Mouse (Mus musculus): ENCODE data around the gene Tmpo. TPM values are rescaled to one million over a fixed set of nuclear protein-coding genes. Genes with fewer than 3 reads are reported as not detected.
"Not testable (repeated sequence)": the region's sequence is repeated elsewhere in the genome, so short reads cannot be mapped to it uniquely, and the experiment has no call there.

Tmpo gene
- polyA plus RNA-seq, 1 experiment from 2014 or later: 128 TPM

DNA sequence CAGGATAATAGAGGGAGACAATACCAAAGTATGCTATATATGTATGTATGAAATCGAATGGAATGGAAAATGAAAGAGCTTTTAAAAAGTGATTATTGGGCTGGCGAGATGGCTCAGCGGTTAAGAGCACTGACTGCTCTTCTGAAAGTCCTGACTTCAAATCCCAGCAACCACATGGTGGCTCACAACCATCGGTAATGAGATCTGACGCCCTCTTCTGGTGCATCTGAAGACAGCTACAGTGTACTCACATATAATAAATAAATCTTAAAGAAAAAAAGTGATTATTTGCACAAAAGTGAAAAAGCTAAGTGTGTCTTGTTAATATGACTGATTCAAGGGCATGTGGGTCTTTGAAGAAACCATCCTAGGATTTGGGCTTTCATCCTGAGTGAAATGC is 3.8 kb upstream of the Tmpo start:
- not testable (repeated sequence) for H3K27ac ChIP-seq (replicated peaks); H3K36me3 ChIP-seq; H3K4me2 ChIP-seq; H3K9me3 ChIP-seq; H3K4me3 ChIP-seq; H3K9ac ChIP-seq; ATAC-seq (ENCODE audit: extremely low read depth, insufficient number of reproducible peaks, low FRiP score, low TSS enrichment); H3K27me3 ChIP-seq (replicated peaks)
- peaks cover 34% of the 10 kb centered on the region for H3K4me1 ChIP-seq
- WGBS: 57% methylated on average over 5 of the region's 5 CpGs

GRCm38 (mm10) chr10:91183316-91183715 is 2.2 kb upstream of the Tmpo start:
- Histone ChIP-seq H3K36me3 (no peaks in the 10 kb centered on the region), H3K9me3 (no peaks in the 10 kb centered on the region), H3K27me3 (replicated peaks) (no peaks in the 10 kb centered on the region), H3K4me1 (peaks cover 36% of the 10 kb centered on the region), H3K27ac (replicated peaks) (peak overlapping the region; percentile 39; the same call in 1 of the 2 replicates), H3K9ac (peak overlapping the region; percentile 52), H3K4me3 (peak overlapping the region; percentile 58; the same call in 1 of the 2 replicates), H3K4me2 (peak overlapping the region; percentile 70)
- 47% methylated on average over 3 of the region's 3 CpGs for WGBS
- no peak for ATAC-seq (ENCODE audit: extremely low read depth, insufficient number of reproducible peaks, low FRiP score, low TSS enrichment)

DNA sequence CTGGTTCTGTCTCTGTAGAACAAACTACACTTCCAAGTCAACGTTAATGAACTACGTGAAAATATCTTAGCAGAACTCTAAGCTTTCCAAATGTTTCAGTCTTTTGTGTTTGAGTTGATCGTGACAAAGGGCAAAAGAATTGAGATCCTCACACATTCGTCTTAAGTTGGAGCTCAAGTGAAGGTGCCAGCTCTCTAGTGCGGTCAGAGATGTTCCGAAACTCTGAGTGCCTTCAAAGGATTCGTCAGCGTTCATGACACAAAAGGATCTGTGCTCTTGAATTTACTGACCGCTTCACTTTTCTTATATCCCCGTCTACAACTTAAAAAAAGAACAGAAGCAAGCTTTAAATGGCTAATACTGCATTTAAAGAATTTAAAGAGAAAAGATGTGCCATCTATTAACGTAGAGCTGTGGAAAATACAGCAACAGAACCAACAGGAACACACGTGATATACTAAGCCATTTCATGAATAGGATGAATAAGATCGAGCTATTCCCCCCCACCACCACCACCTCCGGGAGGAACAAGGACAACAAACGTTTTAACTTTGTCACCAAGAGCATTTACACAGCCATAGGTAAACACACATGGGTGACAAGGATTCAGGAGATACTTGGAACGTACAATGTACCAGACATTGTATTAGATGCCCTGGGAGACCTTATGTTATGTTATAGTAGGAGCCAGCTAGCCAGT is 1.3 kb upstream of the Tmpo start:
- Histone ChIP-seq H3K27me3 (replicated peaks) (no peaks in the 10 kb centered on the region), H3K9me3 (no peaks in the 10 kb centered on the region), H3K36me3 (no peaks in the 10 kb centered on the region), H3K4me3 (peak overlapping the region; percentile 58), H3K27ac (replicated peaks) (peak overlapping the region; percentile 98), H3K9ac (peak overlapping the region; percentile 84), H3K4me2 (peak overlapping the region; percentile 70), H3K4me1 (peaks cover 36% of the 10 kb centered on the region)
- WGBS: 4% methylated on average over 16 of the region's 16 CpGs
- ATAC-seq (ENCODE audit: extremely low read depth, insufficient number of reproducible peaks, low FRiP score, low TSS enrichment): no peak

DNA sequence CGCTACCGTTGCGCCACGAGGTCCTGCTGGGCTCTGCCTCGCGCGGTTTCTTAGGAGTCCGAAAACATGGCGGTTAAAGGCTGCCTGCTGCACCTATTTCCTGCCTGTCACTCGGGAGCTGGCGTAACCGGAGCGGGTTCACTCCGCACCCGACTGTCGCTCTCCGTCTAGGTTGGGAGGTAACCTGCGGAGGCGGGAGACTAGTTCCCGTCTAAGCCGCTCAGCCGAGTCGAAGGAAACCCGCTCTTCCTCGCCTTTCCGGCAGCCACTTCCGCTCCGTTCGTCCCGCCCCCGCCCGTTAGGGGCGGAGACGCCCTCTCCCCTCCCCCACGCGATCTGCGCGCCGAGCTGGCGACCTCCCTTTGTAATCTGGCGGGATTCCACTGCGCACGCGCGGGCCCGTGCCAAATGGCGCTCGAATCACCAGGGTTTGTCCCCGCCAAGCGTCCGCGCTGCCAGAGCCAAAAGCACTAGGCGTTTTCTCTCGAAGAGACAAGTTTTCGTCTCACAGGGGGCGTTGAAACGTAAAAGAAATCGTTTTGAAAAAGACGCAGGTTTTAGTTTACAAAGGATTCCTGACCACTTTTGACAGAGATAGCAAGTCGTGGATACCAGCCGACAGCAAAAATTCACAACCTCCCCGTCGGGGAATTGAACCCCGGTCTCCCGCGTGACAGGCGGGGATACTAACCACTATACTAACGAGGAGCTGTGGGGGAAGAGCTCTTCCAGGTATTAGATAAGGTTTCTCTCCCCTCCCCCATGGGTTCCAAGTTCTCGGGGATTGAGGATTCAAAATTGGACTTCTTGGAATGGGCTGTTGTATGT is 560 bp upstream of the Tmpo start:
- WGBS: under 1% methylated on average over 69 of the region's 69 CpGs
- H3K27ac ChIP-seq (replicated peaks): peak overlapping the region; percentile 98
- no peaks in the 10 kb centered on the region for H3K9me3 ChIP-seq
- peak overlapping the region; percentile 58 for H3K4me3 ChIP-seq
- peaks cover 32% of the 10 kb centered on the region for H3K4me1 ChIP-seq
- H3K4me2 ChIP-seq: peak overlapping the region; percentile 70
- peak overlapping the region; percentile 84 for H3K9ac ChIP-seq
- peak; percentile 90 for ATAC-seq (ENCODE audit: extremely low read depth, insufficient number of reproducible peaks, low FRiP score, low TSS enrichment)
- no peaks in the 10 kb centered on the region for H3K36me3 ChIP-seq
- no peaks in the 10 kb centered on the region for H3K27me3 ChIP-seq (replicated peaks)

- Histone ChIP-seq H3K9me3 (no peaks in the 10 kb centered on the region), H3K4me3 (peak overlapping the region; percentile 58), H3K27me3 (replicated peaks) (no peaks in the 10 kb centered on the region), H3K4me2 (peak overlapping the region; percentile 70), H3K27ac (replicated peaks) (peak overlapping the region; percentile 98), H3K9ac (peak overlapping the region; percentile 84), H3K4me1 (peaks cover 32% of the 10 kb centered on the region), H3K36me3 (no peaks in the 10 kb centered on the region)
- 32% methylated on average over 7 of the region's 7 CpGs for WGBS
- ATAC-seq (ENCODE audit: extremely low read depth, insufficient number of reproducible peaks, low FRiP score, low TSS enrichment): no peak
Measured at GRCm38 (mm10) chr10:91180301-91180700, 814 bp downstream of the Tmpo start.

DNA sequence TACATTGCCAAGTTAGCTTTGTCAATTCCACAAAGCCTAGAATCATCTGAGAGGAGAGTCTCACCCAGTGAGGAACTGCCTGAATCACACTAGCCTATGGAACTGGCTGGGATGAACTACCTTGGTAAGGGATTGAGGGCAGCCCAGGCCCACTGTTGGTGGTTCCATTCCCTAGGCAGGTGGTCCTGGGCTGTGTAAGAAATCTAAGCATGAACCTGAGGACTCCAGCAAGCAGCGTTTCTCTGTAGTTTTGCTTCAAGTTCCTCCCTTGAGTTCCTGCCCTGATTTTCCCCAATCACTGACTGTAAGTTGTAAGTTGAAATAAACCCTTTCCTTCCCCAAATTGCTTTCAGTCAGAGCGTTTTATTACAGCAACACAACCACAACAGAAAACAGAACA is 1.3 kb downstream of the Tmpo start:
- peak overlapping the region; percentile 58 for H3K4me3 ChIP-seq
- peak overlapping the region; percentile 84; the same call in 1 of the 2 replicates for H3K9ac ChIP-seq
- H3K27ac ChIP-seq (replicated peaks): peak overlapping the region; percentile 98
- no peak for ATAC-seq (ENCODE audit: extremely low read depth, insufficient number of reproducible peaks, low FRiP score, low TSS enrichment)
- no peaks in the 10 kb centered on the region for H3K9me3 ChIP-seq
- no peaks in the 10 kb centered on the region for H3K27me3 ChIP-seq (replicated peaks)
- peaks cover 32% of the 10 kb centered on the region for H3K4me1 ChIP-seq
- no peaks in the 10 kb centered on the region for H3K36me3 ChIP-seq
- H3K4me2 ChIP-seq: peak overlapping the region; percentile 70
- WGBS: 81% methylated on average over 2 of the region's 2 CpGs

GRCm38 (mm10) chr10:91177201-91177600 is 3.9 kb downstream of the Tmpo start:
- Histone ChIP-seq H3K9ac (no peak overlapping the region), H3K4me1 (peaks cover 23% of the 10 kb centered on the region), H3K27ac (replicated peaks) (0 out of 2 replicates have a peak overlapping the region, but pooled peaks have one; percentile 28), H3K27me3 (replicated peaks) (no peaks in the 10 kb centered on the region), H3K9me3 (no peaks in the 10 kb centered on the region), H3K4me2 (no peak overlapping the region), H3K4me3 (no peak overlapping the region), H3K36me3 (no peaks in the 10 kb centered on the region)
- WGBS: 27% methylated on average over 3 of the region's 4 CpGs
- no peak for ATAC-seq (ENCODE audit: extremely low read depth, insufficient number of reproducible peaks, low FRiP score, low TSS enrichment)

GRCm38 (mm10) chr10:91172329-91173100 is 8.6 kb downstream of the Tmpo start:
- Histone ChIP-seq H3K36me3 (peaks cover 10% of the 10 kb centered on the region), H3K27ac (replicated peaks) (peak overlapping the region; percentile 100), H3K4me3 (peak overlapping the region; percentile 81), H3K9me3 (no peaks in the 10 kb centered on the region), H3K9ac (peak overlapping the region; percentile 96), H3K4me1 (peaks cover 29% of the 10 kb centered on the region), H3K27me3 (replicated peaks) (no peaks in the 10 kb centered on the region), H3K4me2 (peak overlapping the region; percentile 84)
- 80% methylated on average over 14 of the region's 14 CpGs for WGBS
- no peak for ATAC-seq (ENCODE audit: extremely low read depth, insufficient number of reproducible peaks, low FRiP score, low TSS enrichment)

GRCm38 (mm10) chr10:91171455-91172328 is 9.4 kb downstream of the Tmpo start:
- WGBS: under 1% methylated on average over 68 of the region's 68 CpGs
- ATAC-seq (ENCODE audit: extremely low read depth, insufficient number of reproducible peaks, low FRiP score, low TSS enrichment): peak; percentile 96
- no peaks in the 10 kb centered on the region for H3K27me3 ChIP-seq (replicated peaks)
- peak overlapping the region; percentile 84 for H3K4me2 ChIP-seq
- peaks cover 34% of the 10 kb centered on the region for H3K4me1 ChIP-seq
- H3K27ac ChIP-seq (replicated peaks): peak overlapping the region; percentile 100
- no peaks in the 10 kb centered on the region for H3K9me3 ChIP-seq
- H3K9ac ChIP-seq: peak overlapping the region; percentile 96
- peak overlapping the region; percentile 81 for H3K4me3 ChIP-seq
- peaks cover 10% of the 10 kb centered on the region for H3K36me3 ChIP-seq

GRCm38 (mm10) chr10:91171041-91171440 is 10.1 kb downstream of the Tmpo start:
- H3K4me2 ChIP-seq: peak overlapping the region; percentile 84
- WGBS: under 1% methylated on average over 59 of the region's 59 CpGs
- peak overlapping the region; percentile 81 for H3K4me3 ChIP-seq
- H3K9ac ChIP-seq: peak overlapping the region; percentile 96
- peaks cover 14% of the 10 kb centered on the region for H3K36me3 ChIP-seq
- H3K4me1 ChIP-seq: peaks cover 41% of the 10 kb centered on the region
- peak; percentile 10; the same call in 1 of the 2 replicates for ATAC-seq (ENCODE audit: extremely low read depth, insufficient number of reproducible peaks, low FRiP score, low TSS enrichment)
- H3K9me3 ChIP-seq: no peaks in the 10 kb centered on the region
- H3K27ac ChIP-seq (replicated peaks): peak overlapping the region; percentile 100
- H3K27me3 ChIP-seq (replicated peaks): no peaks in the 10 kb centered on the region

Measured in heart, embryonic 13.5 days (tissue).